22 mouse cellular contexts compared by ENCODE assay signal in genomic region chr2:69448581-69448980, GRCm38 (mm10).
"Had no signal": no experiment of that assay in that cellular context is flagged by ENCODE, and none has a peak within 500 bp of the region (broad histone marks: within the 10 kb centered on the region; RNA-seq: fewer than 3 reads in every experiment).

No protein-coding gene starts in this region.

- H3K9me3 ChIP-seq: hindbrain, embryonic 15.5 days; intestine, embryonic 15.5 days; limb, embryonic 10.5 days; limb, embryonic 13.5 days; liver, embryonic 12.5 days; liver, embryonic 15.5 days; lung, embryonic 15.5 days; midbrain, embryonic 12.5 days; midbrain, embryonic 15.5 days; neural tube, embryonic 12.5 days; neural tube, embryonic 15.5 days; stomach, embryonic 15.5 days had no signal

- H3K4me2 ChIP-seq: hindbrain, embryonic 15.5 days; intestine, embryonic 15.5 days; limb, embryonic 13.5 days; liver, embryonic 12.5 days; liver, embryonic 15.5 days; lung, embryonic 15.5 days; midbrain, embryonic 12.5 days; midbrain, embryonic 15.5 days; neural tube, embryonic 12.5 days; neural tube, embryonic 15.5 days; stomach, embryonic 15.5 days had no signal

- H3K27me3 ChIP-seq: hindbrain, embryonic 15.5 days; intestine, embryonic 15.5 days; limb, embryonic 13.5 days; liver, embryonic 12.5 days; liver, embryonic 15.5 days; lung, embryonic 15.5 days; midbrain, embryonic 12.5 days; midbrain, embryonic 15.5 days; neural tube, embryonic 12.5 days; neural tube, embryonic 15.5 days; stomach, embryonic 15.5 days had no signal

- H3K4me3 ChIP-seq: hindbrain, embryonic 15.5 days; intestine, embryonic 15.5 days; layer of hippocampus, adult 2 months; limb, embryonic 10.5 days; limb, embryonic 13.5 days; liver, embryonic 12.5 days; liver, embryonic 15.5 days; lung, embryonic 15.5 days; midbrain, embryonic 12.5 days; midbrain, embryonic 15.5 days; neural tube, embryonic 12.5 days; neural tube, embryonic 15.5 days; stomach, embryonic 15.5 days had no signal

- H3K27ac ChIP-seq: hindbrain, embryonic 15.5 days; intestine, embryonic 15.5 days; layer of hippocampus, adult 2 months; limb, embryonic 10.5 days; limb, embryonic 13.5 days; liver, embryonic 12.5 days; liver, embryonic 15.5 days; lung, embryonic 15.5 days; macrophage; midbrain, embryonic 12.5 days; midbrain, embryonic 15.5 days; neural tube, embryonic 12.5 days; neural tube, embryonic 15.5 days; stomach, embryonic 15.5 days had no signal

- DNase-seq: layer of hippocampus, adult 9-11 months; liver; lung, postnatal 10 days; right cerebral cortex, adult 18-20 months; right cerebral cortex, postnatal 14 days; right cerebral cortex, postnatal 4 days; spleen, adult 18-20 months; thymus, postnatal 25 days had no signal

- H3K36me3 ChIP-seq: hindbrain, embryonic 15.5 days; intestine, embryonic 15.5 days; limb, embryonic 10.5 days; limb, embryonic 13.5 days; liver, embryonic 12.5 days; liver, embryonic 15.5 days; lung, embryonic 15.5 days; midbrain, embryonic 15.5 days; neural tube, embryonic 12.5 days; neural tube, embryonic 15.5 days; stomach, embryonic 15.5 days had no signal

- H3K4me1 ChIP-seq: hindbrain, embryonic 15.5 days; intestine, embryonic 15.5 days; limb, embryonic 10.5 days; limb, embryonic 13.5 days; liver, embryonic 12.5 days; liver, embryonic 15.5 days; lung, embryonic 15.5 days; midbrain, embryonic 12.5 days; midbrain, embryonic 15.5 days; neural tube, embryonic 12.5 days; neural tube, embryonic 15.5 days; stomach, embryonic 15.5 days had no signal

- ATAC-seq: intestine, embryonic 15.5 days; liver, embryonic 12.5 days; midbrain, embryonic 15.5 days had no signal

- H3K9ac ChIP-seq: hindbrain, embryonic 15.5 days; intestine, embryonic 15.5 days; limb, embryonic 13.5 days; liver, embryonic 12.5 days; liver, embryonic 15.5 days; lung, embryonic 15.5 days; midbrain, embryonic 12.5 days; midbrain, embryonic 15.5 days; neural tube, embryonic 12.5 days; neural tube, embryonic 15.5 days; stomach, embryonic 15.5 days had no signal
